Mouse (Mus musculus): ENCODE measurements around the gene Atp6v1g2. TPM values are rescaled to one million over a fixed set of nuclear protein-coding genes. Genes with fewer than 3 reads are reported as not detected.

Gene Atp6v1g2
- polyA plus RNA-seq, 1 experiment: not detected

- Histone ChIP-seq H3K4me1 (ENCODE audit: control insufficient read depth, insufficient read depth, low read length) (no peaks in the 10 kb centered on the region), H3K4me3 (ENCODE audit: insufficient read depth, low read depth, low read length) (no peak overlapping the region), H3K27ac (ENCODE audit: insufficient read depth, low read depth, low read length) (no peak overlapping the region)
- no peak for TF ChIP-seq CTCF (IDR thresholded peaks at IDR 0.05; ENCODE audit: insufficient read depth, low read depth, low read length)
- TF ChIP-seq POLR2A (IDR thresholded peaks at IDR 0.05; ENCODE audit: insufficient read depth, low read depth, low read length): no peak
- 32% methylated on average over 3 of the region's 3 CpGs for WGBS
Observed at GRCm38 (mm10) chr17:35269653-35270347, 36.3 kb downstream of the Atp6v1g2 start.

DNA sequence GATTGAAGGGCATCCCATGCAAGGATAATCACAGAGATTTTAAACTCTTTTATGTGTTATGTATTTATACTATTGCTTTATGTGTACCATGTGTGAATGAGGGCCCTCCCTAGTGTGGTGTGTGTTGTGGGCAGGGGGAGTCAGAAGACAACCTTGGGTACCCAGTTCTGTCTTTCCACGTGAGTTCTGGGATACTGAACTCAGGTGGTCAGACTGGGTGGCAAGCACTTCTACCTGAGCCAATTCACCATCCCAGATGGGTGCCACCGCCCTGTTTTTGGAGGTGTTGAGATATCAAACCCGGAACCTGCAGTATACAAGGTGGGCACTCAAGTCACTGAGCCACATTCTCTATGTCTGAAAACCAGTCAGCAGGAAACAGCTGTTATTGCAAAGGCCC is 38.8 kb downstream of the Atp6v1g2 start:
- no peak overlapping the region for H3K4me3 ChIP-seq (ENCODE audit: insufficient read depth, low read depth, low read length)
- no peak overlapping the region for H3K27ac ChIP-seq (ENCODE audit: insufficient read depth, low read depth, low read length)
- TF ChIP-seq POLR2A (IDR thresholded peaks at IDR 0.05; ENCODE audit: insufficient read depth, low read depth, low read length) (no peak), CTCF (IDR thresholded peaks at IDR 0.05; ENCODE audit: insufficient read depth, low read depth, low read length) (no peak)
- 81% methylated on average over 3 of the region's 3 CpGs for WGBS
- no peaks in the 10 kb centered on the region for H3K4me1 ChIP-seq (ENCODE audit: control insufficient read depth, insufficient read depth, low read length)

DNA sequence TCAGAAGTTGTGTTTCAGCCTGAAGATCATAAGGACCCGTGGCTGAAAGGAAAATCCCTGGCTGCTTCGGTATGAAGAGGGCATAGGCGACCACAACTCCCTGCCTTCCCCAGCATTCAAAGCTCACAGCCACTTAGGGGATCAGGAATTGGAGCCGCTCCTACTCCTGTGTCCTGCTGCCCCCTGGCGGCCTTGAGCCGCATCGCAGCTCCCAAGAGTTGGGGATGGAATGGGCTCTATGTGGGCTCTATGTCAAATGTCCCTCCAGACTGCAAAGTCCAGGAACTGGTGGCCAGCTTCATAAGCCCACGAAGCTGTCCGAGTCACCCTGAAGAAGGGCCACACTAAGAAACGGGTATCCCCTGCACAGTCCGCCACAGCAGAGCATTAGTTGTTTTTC is 41.3 kb downstream of the Atp6v1g2 start:
- Histone ChIP-seq H3K4me3 (ENCODE audit: insufficient read depth, low read depth, low read length) (no peak overlapping the region), H3K4me1 (ENCODE audit: control insufficient read depth, insufficient read depth, low read length) (no peaks in the 10 kb centered on the region), H3K27ac (ENCODE audit: insufficient read depth, low read depth, low read length) (no peak overlapping the region)
- 4% methylated on average over 11 of the region's 11 CpGs for WGBS
- TF ChIP-seq CTCF (IDR thresholded peaks at IDR 0.05; ENCODE audit: insufficient read depth, low read depth, low read length) (peak; percentile 92), POLR2A (IDR thresholded peaks at IDR 0.05; ENCODE audit: insufficient read depth, low read depth, low read length) (no peak)

GRCm38 (mm10) chr17:35276304-35276864 is 42.9 kb downstream of the Atp6v1g2 start:
- Histone ChIP-seq H3K4me1 (ENCODE audit: control insufficient read depth, insufficient read depth, low read length) (no peaks in the 10 kb centered on the region), H3K27ac (ENCODE audit: insufficient read depth, low read depth, low read length) (no peak overlapping the region), H3K4me3 (ENCODE audit: insufficient read depth, low read depth, low read length) (no peak overlapping the region)
- TF ChIP-seq POLR2A (IDR thresholded peaks at IDR 0.05; ENCODE audit: insufficient read depth, low read depth, low read length) (no peak), CTCF (IDR thresholded peaks at IDR 0.05; ENCODE audit: insufficient read depth, low read depth, low read length) (no peak)
- 25% methylated on average over 13 of the region's 13 CpGs for WGBS

DNA sequence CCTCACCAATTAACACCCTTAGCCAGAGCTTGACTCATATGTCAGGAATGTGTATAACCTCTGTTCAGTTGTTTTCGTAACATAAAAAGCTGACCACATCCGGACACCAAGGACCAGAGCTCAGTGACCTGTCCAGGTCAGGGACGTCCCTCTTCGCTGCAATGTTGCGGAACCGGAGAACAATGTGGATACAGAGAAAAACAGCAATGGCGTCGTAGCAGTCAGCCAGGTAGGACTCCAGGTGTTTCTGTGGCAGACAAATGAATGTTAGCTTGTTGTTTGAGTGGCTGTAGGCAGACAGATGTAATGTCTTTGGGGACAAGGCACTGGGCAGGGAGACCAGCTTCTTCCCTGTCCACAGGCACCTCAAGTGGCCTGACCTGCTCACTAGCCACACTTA is 44.6 kb downstream of the Atp6v1g2 start:
- whole genome bisulfite sequencing: 90% methylated on average over 8 of the region's 8 CpGs
- TF ChIP-seq POLR2A (IDR thresholded peaks at IDR 0.05; ENCODE audit: insufficient read depth, low read depth, low read length) (no peak), CTCF (IDR thresholded peaks at IDR 0.05; ENCODE audit: insufficient read depth, low read depth, low read length) (no peak)
- no peaks in the 10 kb centered on the region for H3K4me1 ChIP-seq (ENCODE audit: control insufficient read depth, insufficient read depth, low read length)

DNA sequence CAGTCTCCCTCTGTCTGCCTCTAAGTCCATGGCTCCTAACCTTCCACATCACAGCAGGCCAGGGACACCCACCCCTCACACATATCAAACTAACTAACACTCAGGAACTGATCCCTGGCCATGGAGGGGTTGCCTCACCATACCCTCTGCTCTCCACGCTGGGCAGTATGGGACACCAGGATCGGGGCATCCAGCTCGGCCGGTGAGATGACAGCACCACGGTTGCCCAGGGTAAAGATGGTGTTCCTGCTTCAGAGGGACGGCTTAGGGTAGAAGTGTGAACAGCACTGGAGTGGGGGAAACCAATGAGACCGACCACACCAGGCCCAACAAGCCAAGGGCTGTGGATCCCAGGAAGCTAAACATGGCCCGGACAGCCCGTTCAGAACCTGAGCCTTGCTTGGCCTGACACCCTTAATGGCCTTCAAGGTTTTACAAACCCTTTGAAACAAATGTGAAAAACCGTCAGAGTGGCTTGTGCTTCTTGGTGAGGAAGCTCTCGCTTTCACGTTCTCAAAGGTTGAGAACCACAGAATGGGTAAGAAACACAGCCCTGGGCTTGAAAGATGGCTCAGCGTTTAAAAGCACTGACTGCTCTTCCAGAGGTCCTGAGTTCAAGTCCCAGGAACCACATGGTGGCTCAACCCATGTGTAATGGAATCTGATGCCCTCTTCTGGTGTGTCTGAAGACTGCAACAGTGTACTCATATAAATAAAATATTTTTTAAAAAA is 45.7 kb downstream of the Atp6v1g2 start:
- no peak for TF ChIP-seq POLR2A (IDR thresholded peaks at IDR 0.05; ENCODE audit: insufficient read depth, low read depth, low read length)
- TF ChIP-seq CTCF (IDR thresholded peaks at IDR 0.05; ENCODE audit: insufficient read depth, low read depth, low read length): no peak
- 87% methylated on average over 13 of the region's 13 CpGs for WGBS
- Histone ChIP-seq H3K4me3 (ENCODE audit: insufficient read depth, low read depth, low read length) (no peak overlapping the region), H3K4me1 (ENCODE audit: control insufficient read depth, insufficient read depth, low read length) (no peaks in the 10 kb centered on the region), H3K27ac (ENCODE audit: insufficient read depth, low read depth, low read length) (no peak overlapping the region)

More for the DNA sequence above, 44.6 kb downstream of the Atp6v1g2 start:
- Histone ChIP-seq H3K27ac (ENCODE audit: insufficient read depth, low read depth, low read length) (no peak overlapping the region), H3K4me3 (ENCODE audit: insufficient read depth, low read depth, low read length) (no peak overlapping the region)

GRCm38 (mm10) chr17:35280276-35280675 is 46.8 kb downstream of the Atp6v1g2 start:
- no peak for TF ChIP-seq CTCF (IDR thresholded peaks at IDR 0.05; ENCODE audit: insufficient read depth, low read depth, low read length)
- no peak for TF ChIP-seq POLR2A (IDR thresholded peaks at IDR 0.05; ENCODE audit: insufficient read depth, low read depth, low read length)
- Histone ChIP-seq H3K27ac (ENCODE audit: insufficient read depth, low read depth, low read length) (no peak overlapping the region), H3K4me1 (ENCODE audit: control insufficient read depth, insufficient read depth, low read length) (no peaks in the 10 kb centered on the region), H3K4me3 (ENCODE audit: insufficient read depth, low read depth, low read length) (no peak overlapping the region)
- 76% methylated on average over 3 of the region's 3 CpGs for WGBS

DNA sequence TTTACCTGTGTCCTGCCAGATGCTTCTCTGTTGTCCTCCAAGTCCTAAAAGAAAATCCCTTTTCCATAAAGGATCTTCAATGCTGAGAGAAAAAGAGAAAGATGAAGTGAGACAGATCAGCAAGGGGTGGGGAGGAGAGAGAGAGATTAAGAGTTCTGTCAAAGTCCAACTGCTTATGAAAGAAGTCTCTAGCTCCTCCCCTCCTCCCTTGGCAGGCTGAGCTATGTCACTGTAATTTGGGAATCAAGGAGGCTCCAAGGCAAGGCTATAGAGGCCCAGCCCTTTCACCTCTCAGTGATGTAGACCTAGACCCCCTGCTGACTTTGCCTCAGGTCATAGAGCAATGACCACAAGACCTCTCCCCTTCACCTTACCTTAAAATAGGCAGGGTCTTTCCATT is 52.0 kb downstream of the Atp6v1g2 start:
- Histone ChIP-seq H3K27ac (ENCODE audit: insufficient read depth, low read depth, low read length) (no peak overlapping the region), H3K4me1 (ENCODE audit: control insufficient read depth, insufficient read depth, low read length) (no peaks in the 10 kb centered on the region), H3K4me3 (ENCODE audit: insufficient read depth, low read depth, low read length) (no peak overlapping the region)
- TF ChIP-seq CTCF (IDR thresholded peaks at IDR 0.05; ENCODE audit: insufficient read depth, low read depth, low read length): no peak
- TF ChIP-seq POLR2A (IDR thresholded peaks at IDR 0.05; ENCODE audit: insufficient read depth, low read depth, low read length): no peak

Other genes starting within 250 kb of the Atp6v1g2 start
- gene Vars, start 232.7 kb upstream of the Atp6v1g2 start, polyA plus RNA-seq (2012; ENCODE audit: insufficient read depth, insufficient read length, low replicate concordance, missing spikeins): not detected in 2 replicates
- gene Vwa7, start 217.1 kb upstream of the Atp6v1g2 start, polyA plus RNA-seq (2012; ENCODE audit: insufficient read depth, insufficient read length, low replicate concordance, missing spikeins): not detected in 2 replicates
- gene Sapcd1, start 205.6 kb upstream of the Atp6v1g2 start, polyA plus RNA-seq (2012; ENCODE audit: insufficient read depth, insufficient read length, low replicate concordance, missing spikeins): not detected in 2 replicates
- not detected in 2 replicates for gene Msh5, start 186.9 kb upstream of the Atp6v1g2 start, polyA plus RNA-seq (2012; ENCODE audit: insufficient read depth, insufficient read length, low replicate concordance, missing spikeins)
- not detected in 2 replicates for gene Clic1, start 183.7 kb upstream of the Atp6v1g2 start, polyA plus RNA-seq (2012; ENCODE audit: insufficient read depth, insufficient read length, low replicate concordance, missing spikeins)
- gene Ddah2, start 174.6 kb upstream of the Atp6v1g2 start, polyA plus RNA-seq (2012; ENCODE audit: insufficient read depth, insufficient read length, low replicate concordance, missing spikeins): not detected in 2 replicates
- gene Ly6g6c, start 168.3 kb upstream of the Atp6v1g2 start, polyA plus RNA-seq (2012; ENCODE audit: insufficient read depth, insufficient read length, low replicate concordance, missing spikeins): not detected in 2 replicates
- not detected in 2 replicates for gene Mpig6b, start 167.5 kb upstream of the Atp6v1g2 start, polyA plus RNA-seq (2012; ENCODE audit: insufficient read depth, insufficient read length, low replicate concordance, missing spikeins)
- gene Ly6g6e, start 156.8 kb upstream of the Atp6v1g2 start, polyA plus RNA-seq (2012; ENCODE audit: insufficient read depth, insufficient read length, low replicate concordance, missing spikeins): not detected in 2 replicates
- gene Ly6g6d, start 155.6 kb upstream of the Atp6v1g2 start, polyA plus RNA-seq (2012; ENCODE audit: insufficient read depth, insufficient read length, low replicate concordance, missing spikeins): not detected in 2 replicates
- gene Ly6g6f, start 148.1 kb upstream of the Atp6v1g2 start, polyA plus RNA-seq (2012; ENCODE audit: insufficient read depth, insufficient read length, low replicate concordance, missing spikeins): not detected in 2 replicates
- gene Abhd16a, start 144.4 kb upstream of the Atp6v1g2 start, polyA plus RNA-seq (2012; ENCODE audit: insufficient read depth, insufficient read length, low replicate concordance, missing spikeins): not detected in 2 replicates
- not detected in 2 replicates for gene Ly6g5c, start 125.4 kb upstream of the Atp6v1g2 start, polyA plus RNA-seq (2012; ENCODE audit: insufficient read depth, insufficient read length, low replicate concordance, missing spikeins)
- not detected in 2 replicates for gene Ly6g5b, start 118.2 kb upstream of the Atp6v1g2 start, polyA plus RNA-seq (2012; ENCODE audit: insufficient read depth, insufficient read length, low replicate concordance, missing spikeins)
- gene Gpank1, start 112.2 kb upstream of the Atp6v1g2 start, polyA plus RNA-seq (2012; ENCODE audit: insufficient read depth, insufficient read length, low replicate concordance, missing spikeins): not detected in 2 replicates
- not detected in 2 replicates for gene Csnk2b, start 111.6 kb upstream of the Atp6v1g2 start, polyA plus RNA-seq (2012; ENCODE audit: insufficient read depth, insufficient read length, low replicate concordance, missing spikeins)
- not detected in 2 replicates for gene D17H6S53E, start 107.3 kb upstream of the Atp6v1g2 start, polyA plus RNA-seq (2012; ENCODE audit: insufficient read depth, insufficient read length, low replicate concordance, missing spikeins)
- not detected in 2 replicates for gene Apom, start 101.6 kb upstream of the Atp6v1g2 start, polyA plus RNA-seq (2012; ENCODE audit: insufficient read depth, insufficient read length, low replicate concordance, missing spikeins)
- gene Bag6, start 98.5 kb upstream of the Atp6v1g2 start, polyA plus RNA-seq (2012; ENCODE audit: insufficient read depth, insufficient read length, low replicate concordance, missing spikeins): 684 TPM in 1 of 2 replicates, not detected in the other
- 146 and 391 TPM in 2 replicates for gene Prrc2a, start 68.8 kb upstream of the Atp6v1g2 start, polyA plus RNA-seq (2012; ENCODE audit: insufficient read depth, insufficient read length, low replicate concordance, missing spikeins)
- gene Aif1, start 57.6 kb upstream of the Atp6v1g2 start, polyA plus RNA-seq (2012; ENCODE audit: insufficient read depth, insufficient read length, low replicate concordance, missing spikeins): not detected in 2 replicates
- gene Lst1, start 45.2 kb upstream of the Atp6v1g2 start, polyA plus RNA-seq (2012; ENCODE audit: insufficient read depth, insufficient read length, low replicate concordance, missing spikeins): not detected in 2 replicates
- not detected in 2 replicates for gene Ltb, start 39.2 kb upstream of the Atp6v1g2 start, polyA plus RNA-seq (2012; ENCODE audit: insufficient read depth, insufficient read length, low replicate concordance, missing spikeins)
- gene Tnf, start 31.7 kb upstream of the Atp6v1g2 start, polyA plus RNA-seq (2012; ENCODE audit: insufficient read depth, insufficient read length, low replicate concordance, missing spikeins): not detected in 2 replicates
- not detected in 2 replicates for gene Lta, start 28.3 kb upstream of the Atp6v1g2 start, polyA plus RNA-seq (2012; ENCODE audit: insufficient read depth, insufficient read length, low replicate concordance, missing spikeins)
- gene Gm16181, start 12.8 kb upstream of the Atp6v1g2 start, polyA plus RNA-seq (2012; ENCODE audit: insufficient read depth, insufficient read length, low replicate concordance, missing spikeins): not detected in 2 replicates
- gene Nfkbil1, start 2.1 kb downstream of the Atp6v1g2 start, polyA plus RNA-seq (2012; ENCODE audit: insufficient read depth, insufficient read length, low replicate concordance, missing spikeins): not detected in 2 replicates
- gene Ddx39b, start 8.1 kb downstream of the Atp6v1g2 start, polyA plus RNA-seq (2012; ENCODE audit: insufficient read depth, insufficient read length, low replicate concordance, missing spikeins): 290 and 359 TPM in 2 replicates
- 345 and 592 TPM in 2 replicates for gene H2-D1, start 29.1 kb downstream of the Atp6v1g2 start, polyA plus RNA-seq (2012; ENCODE audit: insufficient read depth, insufficient read length, low replicate concordance, missing spikeins)
- gene H2-Q1, start 86.7 kb downstream of the Atp6v1g2 start, polyA plus RNA-seq (2012; ENCODE audit: insufficient read depth, insufficient read length, low replicate concordance, missing spikeins): not detected in 2 replicates
- not detected in 2 replicates for gene H2-Q2, start 108.6 kb downstream of the Atp6v1g2 start, polyA plus RNA-seq (2012; ENCODE audit: insufficient read depth, insufficient read length, low replicate concordance, missing spikeins)
- gene H2-Q4, start 146.0 kb downstream of the Atp6v1g2 start, polyA plus RNA-seq (2012; ENCODE audit: insufficient read depth, insufficient read length, low replicate concordance, missing spikeins): not detected in 2 replicates
- gene H2-Q6, start 191.2 kb downstream of the Atp6v1g2 start, polyA plus RNA-seq (2012; ENCODE audit: insufficient read depth, insufficient read length, low replicate concordance, missing spikeins): not detected in 2 replicates
- gene H2-Q7, start 205.5 kb downstream of the Atp6v1g2 start, polyA plus RNA-seq (2012; ENCODE audit: insufficient read depth, insufficient read length, low replicate concordance, missing spikeins): not detected in 2 replicates
- not detected in 2 replicates for gene H2-Q10, start 236.4 kb downstream of the Atp6v1g2 start, polyA plus RNA-seq (2012; ENCODE audit: insufficient read depth, insufficient read length, low replicate concordance, missing spikeins)